Mouse (Mus musculus) spleen, adult 2 months (tissue): Measurements from ENCODE around the gene Htra2.

Source experiments
- CTCF ChIP-seq: fragments of 200-500 bp; IDR thresholded peaks from 2 replicates; pipeline ENCODE4 v1.5.1; 2011; ENCODE audit warnings: mild to moderate bottlenecking, inconsistent platforms; ENCODE audit not compliant: insufficient read depth, insufficient read length, insufficient replicate concordance; ENCODE audit errors: extremely low read depth
- POLR2A ChIP-seq: fragments of 200-500 bp; IDR thresholded peaks from 2 replicates; pipeline ENCODE4 v1.6.1; 2011; ENCODE audit warnings: low read depth, low read length, inconsistent platforms

GRCm38 (mm10) chr6:83011756-83012155, 43.3 kb downstream of the Htra2 start:
- TF ChIP-seq POLR2A (no peak), CTCF (no peak)
